Mouse (Mus musculus) embryonic fibroblast, embryonic 13.5 days (primary cell): ENCODE results near the gene Kcnn1.

ENCODE experiments used
- CTCF ChIP-seq: IDR thresholded peaks from 2 replicates; pipeline ENCODE4 v1.5.1; 2011; ENCODE audit warnings: mild to moderate bottlenecking, control low read depth, low read length, moderate library complexity, borderline replicate concordance; ENCODE audit not compliant: insufficient read depth
- POLR2A ChIP-seq: IDR thresholded peaks from 2 replicates; pipeline ENCODE4 v1.6.1; 2011; ENCODE audit warnings: low read depth, mild to moderate bottlenecking, control low read depth, low read length, moderate library complexity

- TF ChIP-seq POLR2A (no peak), CTCF (no peak)
These were observed 17.1 kb upstream of the Kcnn1 start for GRCm38 (mm10) chr8:70880126-70880525.
